Mouse (Mus musculus) right cerebral cortex, postnatal 36 days (tissue): ENCODE data around the gene E130114P18Rik.

ENCODE experiments used
- DNase-seq, 2 experiments: peaks; one replicate each; pipeline ENCODE4 v3.0.0; 2022; ENCODE audit warnings: low spot score in 2 of 2, mixed read lengths in 1 of 2

The E130114P18Rik gene

DNA sequence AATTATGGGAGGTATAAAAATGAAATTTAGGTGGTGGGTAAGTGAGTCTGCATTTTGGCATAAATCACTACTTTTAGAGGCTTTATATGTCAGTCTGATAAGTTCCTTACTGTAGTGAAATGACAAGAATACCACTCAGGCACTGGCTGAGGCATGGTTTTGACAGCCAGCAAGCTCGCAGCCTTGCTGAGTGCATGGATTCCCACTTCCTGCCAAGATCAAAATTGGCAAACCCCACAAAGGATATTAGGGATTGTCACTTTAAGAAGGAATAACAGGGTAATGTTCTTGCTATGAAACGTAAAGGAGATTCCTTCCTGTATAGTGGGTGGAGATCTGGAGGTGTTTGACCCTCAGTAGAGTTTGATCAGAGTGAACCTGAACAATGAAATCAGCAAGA lies 27.4 kb upstream of the E130114P18Rik start:
- DNase-seq = no peak

DNA sequence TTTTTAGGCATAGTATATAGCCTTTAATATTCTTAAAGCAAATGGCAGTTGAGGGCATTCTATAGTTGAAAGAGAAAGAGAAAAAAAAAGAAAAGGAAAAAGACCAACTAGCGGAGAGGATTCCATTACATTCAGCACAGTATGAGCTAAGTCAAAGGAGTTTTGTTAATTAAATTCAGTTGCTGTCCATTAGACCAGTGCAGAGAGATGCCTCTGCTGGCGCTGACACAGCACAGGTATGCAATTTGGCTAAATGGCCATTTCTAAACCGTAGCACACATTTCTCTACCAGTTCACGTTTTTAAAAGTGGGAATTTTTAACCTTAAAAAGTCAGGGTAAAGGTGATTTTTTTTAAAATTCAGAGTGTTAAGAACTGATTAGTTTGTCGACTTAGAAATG lies 26.8 kb upstream of the E130114P18Rik start:
- DNase-seq = no peak

DNA sequence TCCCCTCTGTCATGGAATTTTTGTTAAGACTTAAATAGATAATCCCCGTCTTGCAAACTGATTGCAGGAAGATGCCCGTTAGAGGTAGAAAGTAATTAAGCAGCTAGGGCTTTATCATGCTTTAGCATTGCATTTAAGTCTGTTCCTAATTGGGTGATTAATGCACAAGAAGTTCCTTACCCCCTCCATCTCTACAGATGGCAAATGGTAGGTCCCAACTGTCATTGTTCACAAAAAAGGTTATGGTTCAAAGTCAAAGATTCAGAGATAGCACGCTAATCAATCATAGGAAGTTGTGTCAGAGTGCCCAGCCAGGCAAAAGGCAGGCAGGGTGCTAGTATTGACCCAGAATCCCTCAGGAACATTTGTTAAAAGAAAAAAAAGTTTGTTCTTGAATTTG lies 25.9 kb upstream of the E130114P18Rik start:
- no peak for DNase-seq

DNA sequence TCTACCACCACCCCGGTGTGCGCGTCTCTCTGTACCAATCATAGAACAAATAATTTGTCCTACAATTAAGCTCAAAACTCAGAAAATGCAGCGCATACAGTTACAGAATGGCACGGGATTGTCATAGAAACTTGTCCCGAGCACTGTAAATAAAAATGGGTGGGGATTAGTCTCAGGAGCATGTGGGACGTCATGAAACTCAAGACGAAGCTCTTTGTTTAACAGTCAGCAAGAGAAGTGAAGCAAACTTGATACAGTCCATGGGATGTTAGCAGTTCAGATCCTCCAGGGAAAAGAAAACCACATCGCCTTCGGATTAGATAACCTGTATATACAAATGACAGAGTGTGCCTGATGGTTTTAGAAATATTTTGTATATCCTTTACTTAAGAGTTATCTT lies 18.6 kb upstream of the E130114P18Rik start:
- DNase-seq = no peak

DNA sequence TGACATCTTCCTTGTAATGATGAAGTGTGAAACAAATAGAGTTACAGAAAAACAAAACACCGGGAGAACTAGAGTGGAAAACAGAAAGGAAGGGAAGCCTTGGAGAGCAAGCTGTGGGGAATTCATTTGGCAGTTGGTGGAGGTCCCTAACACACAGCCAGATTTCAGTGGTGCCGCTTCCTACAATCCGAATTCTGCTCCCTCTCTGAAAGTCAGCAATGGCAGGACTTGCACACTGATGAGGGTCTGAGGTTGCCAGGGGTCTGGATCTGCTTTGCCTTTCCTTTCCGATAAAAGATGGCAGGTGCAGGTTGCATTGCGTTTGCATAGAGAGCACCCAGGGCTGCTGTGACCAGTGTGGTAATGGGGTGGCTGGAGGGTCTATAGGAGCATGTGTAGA lies 18.1 kb upstream of the E130114P18Rik start:
- no peak for DNase-seq

DNA sequence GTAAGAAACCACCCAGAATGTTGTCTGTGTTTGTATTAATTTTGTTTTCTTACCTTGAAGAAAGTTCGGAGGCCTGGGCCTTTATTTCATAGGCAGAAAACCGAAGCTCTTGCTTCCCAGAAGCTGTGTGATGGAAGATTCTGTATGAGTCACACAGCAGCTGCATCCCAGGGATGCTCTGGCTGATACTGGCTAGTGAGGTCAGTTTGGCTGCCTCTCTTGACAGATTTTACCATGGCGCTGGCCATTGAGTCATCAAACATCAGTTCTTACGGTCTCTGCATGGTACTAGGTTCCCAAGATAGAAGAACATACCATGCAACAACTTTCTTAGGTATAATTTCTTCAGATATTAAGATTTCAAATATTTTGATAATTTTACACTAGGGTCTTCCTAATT lies 17.0 kb upstream of the E130114P18Rik start:
- DNase-seq = no peak

DNA sequence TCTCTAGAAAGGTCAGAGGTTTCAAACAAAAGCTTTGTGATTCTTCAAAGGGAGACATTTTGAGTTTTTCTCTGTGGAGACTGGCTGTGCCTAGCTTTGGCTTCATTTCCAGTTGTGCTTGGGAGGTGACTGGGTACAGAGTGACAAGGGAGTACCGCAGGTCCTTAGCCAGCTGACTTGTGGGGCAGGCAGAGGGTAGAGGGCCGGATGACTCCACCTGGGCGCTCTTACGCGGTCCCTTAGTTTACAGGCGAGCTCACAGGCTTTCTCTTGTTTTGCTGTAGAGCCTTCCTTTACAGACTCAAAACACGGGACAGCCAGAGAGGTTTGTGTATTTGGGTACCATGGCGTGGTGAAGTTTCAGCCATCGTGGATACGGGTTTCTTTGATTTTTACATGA lies 16.1 kb upstream of the E130114P18Rik start:
- DNase-seq = no peak

DNA sequence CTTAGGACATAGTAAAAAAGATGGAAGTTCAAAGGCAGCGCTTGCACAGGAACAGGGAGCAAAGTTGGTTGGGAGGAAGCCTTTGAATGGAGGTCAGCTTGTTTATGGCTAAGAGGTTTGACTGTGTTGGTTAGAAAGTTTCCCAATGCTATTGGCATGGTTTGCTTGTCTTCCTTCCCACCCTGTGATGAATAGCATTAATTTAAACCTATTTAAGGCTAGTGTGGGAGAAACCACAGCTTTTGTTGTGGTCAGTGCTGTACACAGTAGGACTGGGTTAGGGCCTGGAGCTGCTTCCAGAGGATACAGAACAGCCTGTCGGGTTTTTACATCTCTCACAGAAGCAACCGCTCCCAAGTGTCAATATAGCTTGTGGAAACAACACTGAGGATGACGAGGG lies 10.7 kb upstream of the E130114P18Rik start:
- no peak for DNase-seq

DNA sequence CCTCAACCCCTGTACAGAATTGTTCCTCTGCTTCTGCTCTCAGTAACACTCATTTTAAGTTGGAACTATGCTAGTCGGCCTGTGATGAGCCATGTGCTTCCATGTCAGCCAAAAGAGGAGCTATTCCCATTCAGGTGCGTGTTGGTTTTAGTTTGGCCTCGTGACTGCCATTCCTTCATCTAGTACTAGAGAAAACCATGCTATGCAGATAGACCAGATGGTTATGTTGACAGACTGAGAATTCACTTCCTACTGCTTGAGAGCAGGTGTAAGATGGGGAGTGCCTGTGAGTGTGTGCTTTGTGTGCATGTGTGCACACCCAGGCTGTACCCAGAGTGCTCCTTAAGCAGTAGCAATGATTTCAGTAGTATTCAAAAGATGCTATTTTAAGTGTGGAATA lies 9.6 kb upstream of the E130114P18Rik start:
- DNase-seq = peak; percentile 49 to 56

DNA sequence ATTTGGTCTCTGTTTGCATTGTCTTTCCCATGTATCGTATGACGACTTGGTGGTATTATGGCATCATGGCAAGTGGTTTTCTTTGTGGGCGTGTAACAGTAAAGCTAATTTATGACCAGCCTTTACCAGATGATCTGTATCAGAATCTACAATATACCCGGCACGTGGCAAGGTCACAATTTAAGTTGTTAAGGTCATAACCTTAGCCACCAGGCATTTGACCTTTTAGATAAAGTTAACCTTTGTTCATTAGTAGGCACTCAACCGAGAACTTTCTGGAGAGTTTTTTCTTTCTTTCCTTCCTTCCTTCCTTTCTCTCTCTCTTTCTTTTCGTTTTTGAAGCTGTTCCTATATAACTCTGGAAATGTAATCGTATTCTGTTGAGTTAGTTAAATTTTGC lies 8.7 kb upstream of the E130114P18Rik start:
- no peak for DNase-seq

DNA sequence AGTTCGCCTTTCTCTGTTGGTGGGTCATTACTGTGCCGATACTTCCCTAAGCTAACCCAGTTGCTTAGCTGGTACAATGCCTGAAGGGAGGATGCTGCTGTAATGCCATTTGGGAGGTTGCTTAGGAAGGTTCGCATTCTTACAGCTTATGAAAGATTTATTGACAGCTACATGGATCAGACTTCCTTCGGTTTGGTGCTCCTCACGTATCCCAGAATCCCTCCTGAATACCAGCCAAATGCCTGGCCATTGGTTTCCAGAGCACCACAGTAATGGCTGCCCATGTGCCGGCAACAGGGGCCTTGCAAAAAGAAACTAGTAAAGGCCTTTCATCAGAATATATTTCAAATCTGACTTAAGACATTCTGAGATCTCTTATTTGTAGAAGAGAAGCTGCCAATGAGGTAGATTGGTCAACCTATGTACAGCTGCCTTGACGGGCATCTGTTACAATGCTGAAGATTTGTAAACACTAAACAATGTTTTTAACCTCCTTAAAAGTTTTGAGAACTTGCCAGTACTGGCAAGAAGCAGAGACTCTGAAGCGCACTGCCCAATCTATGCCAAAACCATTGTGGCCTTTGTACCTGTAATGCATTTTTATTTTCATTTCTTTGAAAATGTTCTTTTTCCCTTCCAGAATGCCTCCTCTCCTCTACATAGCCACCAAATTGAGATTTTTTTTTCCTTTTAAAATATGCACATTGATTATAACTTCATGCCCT lies 7.8 kb upstream of the E130114P18Rik start:
- no peak for DNase-seq

DNA sequence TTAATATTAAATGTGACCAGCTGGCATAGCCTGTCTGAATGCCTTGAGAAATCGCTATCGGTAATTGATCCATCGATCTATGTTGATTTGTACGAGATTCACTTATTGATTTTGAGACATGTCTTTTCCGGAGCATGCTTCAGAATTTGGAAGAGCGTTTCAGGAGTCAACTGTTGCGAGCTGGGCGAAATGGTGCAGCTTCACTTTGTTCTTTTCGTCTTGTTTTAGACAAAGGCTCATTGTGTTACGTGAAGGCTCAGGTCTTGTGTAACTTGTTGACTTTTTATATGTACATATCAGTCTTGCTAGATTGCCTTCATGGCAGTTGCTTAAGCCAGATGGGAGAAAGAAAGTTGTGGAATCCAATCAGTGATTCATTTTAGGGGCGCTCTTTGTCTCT lies 6.4 kb upstream of the E130114P18Rik start:
- no peak for DNase-seq

DNA sequence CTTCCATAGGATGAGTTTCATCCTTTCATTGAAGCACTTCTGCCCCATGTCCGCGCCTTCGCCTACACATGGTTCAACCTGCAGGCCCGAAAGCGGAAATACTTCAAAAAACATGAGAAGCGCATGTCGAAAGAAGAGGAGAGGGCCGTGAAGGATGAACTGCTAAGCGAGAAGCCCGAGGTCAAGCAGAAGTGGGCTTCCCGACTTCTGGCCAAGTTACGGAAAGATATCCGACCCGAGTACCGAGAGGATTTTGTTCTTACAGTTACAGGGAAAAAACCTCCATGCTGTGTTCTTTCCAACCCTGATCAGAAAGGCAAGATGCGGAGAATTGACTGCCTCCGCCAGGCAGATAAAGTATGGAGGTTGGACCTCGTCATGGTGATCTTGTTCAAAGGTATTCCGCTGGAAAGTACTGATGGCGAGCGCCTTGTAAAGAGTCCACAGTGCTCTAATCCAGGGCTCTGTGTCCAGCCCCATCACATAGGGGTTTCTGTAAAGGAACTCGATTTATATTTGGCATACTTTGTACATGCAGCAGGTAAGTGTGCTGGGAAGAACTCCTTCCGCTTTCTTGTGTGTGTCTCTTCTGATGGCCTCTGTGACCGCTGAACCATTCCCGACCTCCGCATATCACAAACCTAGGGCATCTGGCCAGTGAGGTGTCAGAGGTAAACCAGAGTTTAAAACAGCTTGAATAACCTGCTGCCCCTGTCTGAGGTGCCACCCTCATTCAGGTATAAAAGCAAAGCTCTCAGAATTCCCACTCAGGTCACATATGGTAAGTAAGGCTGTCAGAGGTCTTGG lies 5.4 kb upstream of the E130114P18Rik start:
- no peak for DNase-seq

DNA sequence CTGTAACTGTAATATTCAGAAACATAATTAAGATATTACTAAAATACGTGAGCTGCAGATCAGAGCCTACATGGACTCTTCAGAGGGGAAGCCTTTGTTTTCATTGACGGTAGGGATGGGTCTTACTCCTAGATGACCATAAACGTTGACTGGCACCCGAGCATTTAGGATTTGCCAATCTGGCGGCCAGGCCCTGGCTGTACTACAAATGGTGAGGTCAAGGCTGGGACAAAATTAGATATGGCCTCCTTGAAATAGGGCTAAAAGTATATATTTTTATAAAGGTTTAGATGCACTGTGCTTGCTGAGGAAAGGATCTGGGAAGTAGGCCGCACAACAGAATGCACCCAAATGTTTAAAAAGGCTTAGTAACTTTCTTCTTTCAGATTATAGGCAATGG lies 4.6 kb upstream of the E130114P18Rik start:
- DNase-seq = no peak

DNA sequence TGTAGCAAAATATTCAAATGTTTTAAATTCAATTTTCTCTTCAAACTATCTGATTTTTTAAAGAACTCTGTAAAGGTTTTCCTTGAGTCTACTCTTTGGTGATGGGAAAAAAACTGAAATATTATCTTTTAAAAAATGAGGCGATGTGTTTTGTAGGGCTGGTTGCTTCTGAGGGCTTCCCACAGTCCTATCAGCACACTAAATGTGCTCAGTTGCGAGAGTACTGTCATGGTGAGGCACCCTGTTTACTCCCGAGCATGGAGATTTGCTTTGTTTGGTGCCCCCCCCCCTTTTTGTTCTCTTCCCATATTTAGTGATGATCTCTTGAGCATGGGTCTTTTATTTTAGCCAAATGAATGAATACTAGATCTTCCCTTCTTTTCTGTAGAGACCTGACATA lies 4.2 kb upstream of the E130114P18Rik start:
- DNase-seq = no peak

DNA sequence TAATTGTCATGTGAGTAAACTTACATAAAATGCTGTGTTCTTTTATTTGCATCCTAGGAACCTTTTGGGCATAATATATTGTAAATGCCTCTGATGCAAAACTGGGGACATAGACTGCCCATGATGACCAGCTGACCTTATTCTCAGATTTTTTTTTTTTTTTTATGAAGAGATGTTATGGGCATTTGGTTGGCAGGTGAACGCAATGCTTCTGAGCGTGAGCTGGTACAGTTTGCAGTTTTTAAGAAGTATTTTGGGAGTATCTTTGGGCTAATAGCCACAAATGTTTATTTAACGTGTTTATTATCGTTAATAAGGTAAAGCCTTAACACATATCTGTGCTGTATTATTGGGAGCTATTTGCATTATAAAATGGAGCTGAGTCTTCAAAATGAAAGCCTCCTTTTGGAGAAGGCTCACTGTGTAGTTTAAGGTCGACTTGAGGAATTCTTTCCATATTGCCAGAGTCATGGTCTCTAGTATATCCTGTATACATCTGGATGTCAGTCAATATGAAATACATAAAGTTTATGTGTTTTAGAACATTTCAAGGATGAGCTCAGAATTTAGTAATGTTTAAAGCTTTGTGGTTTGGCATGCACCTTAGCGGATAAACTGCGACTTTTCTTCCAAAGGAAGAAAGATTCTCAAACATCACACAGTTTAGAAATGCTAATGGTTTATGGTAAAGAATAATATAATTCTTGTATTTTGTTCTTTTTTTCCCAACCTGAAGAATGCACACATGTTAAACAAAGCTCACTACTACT lies 3.0 kb upstream of the E130114P18Rik start:
- DNase-seq = no peak

DNA sequence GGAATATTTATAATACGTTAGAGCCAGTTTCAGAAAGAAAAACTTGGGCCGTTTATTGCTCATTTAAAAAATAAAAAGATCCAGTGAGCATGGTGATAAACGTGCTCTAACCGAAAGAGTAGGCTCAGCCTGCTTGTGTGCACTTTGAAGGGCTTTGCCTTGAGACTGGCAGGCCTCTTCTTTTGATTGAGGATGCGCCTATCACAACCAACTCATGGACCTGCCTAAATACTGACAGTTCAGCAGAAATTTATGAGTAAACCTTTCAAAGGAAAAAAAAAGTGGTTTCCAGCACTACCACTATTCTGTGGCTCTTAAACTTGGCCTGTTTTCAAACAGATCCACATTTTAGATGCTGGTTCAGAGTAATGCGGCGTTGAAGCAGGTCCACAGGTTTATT lies 2.1 kb upstream of the E130114P18Rik start:
- DNase-seq = no peak

DNA sequence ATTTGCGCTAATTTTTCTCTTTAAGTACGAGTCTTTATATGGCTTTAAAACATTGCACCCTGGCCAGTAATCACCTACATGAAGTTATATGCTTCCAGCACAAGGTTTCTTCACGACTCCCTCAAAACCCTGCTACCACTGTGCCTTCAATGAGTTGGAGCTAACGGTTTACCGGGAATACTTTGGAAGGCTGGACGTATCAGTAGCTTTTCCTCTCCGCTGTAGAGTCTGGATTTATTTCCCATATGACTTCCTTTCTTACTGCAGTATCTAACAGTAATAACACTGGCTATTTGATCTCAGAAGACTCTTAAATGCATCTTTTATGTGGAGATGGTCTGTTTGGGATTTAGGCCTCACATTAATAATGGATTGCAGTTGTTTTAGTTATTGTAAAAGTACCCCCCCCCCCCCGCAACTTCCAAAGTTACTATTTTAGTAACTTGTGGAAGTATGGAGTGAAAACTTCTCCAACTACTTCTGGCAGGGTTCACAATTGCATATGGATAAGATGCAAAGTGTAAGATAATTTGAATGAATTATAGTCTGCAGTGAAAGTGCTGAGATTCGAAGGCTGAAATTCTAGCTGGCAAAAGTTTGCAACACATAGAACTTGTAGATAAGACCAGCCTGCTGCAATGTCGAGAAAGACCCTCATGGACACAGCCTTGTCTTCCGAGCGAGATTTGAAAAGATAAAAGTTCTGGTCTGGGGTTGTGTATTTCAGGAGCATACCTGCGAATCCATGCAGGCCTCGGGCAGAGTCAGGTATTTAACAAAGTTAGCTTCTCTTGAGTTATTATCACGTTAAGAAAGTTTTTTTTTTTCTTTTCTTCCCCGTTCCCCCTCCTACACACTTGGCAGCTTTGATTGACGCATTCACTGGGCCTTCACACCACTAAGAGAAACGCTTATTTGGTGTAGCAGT lies 1.4 kb upstream of the E130114P18Rik start:
- no peak for DNase-seq

DNA sequence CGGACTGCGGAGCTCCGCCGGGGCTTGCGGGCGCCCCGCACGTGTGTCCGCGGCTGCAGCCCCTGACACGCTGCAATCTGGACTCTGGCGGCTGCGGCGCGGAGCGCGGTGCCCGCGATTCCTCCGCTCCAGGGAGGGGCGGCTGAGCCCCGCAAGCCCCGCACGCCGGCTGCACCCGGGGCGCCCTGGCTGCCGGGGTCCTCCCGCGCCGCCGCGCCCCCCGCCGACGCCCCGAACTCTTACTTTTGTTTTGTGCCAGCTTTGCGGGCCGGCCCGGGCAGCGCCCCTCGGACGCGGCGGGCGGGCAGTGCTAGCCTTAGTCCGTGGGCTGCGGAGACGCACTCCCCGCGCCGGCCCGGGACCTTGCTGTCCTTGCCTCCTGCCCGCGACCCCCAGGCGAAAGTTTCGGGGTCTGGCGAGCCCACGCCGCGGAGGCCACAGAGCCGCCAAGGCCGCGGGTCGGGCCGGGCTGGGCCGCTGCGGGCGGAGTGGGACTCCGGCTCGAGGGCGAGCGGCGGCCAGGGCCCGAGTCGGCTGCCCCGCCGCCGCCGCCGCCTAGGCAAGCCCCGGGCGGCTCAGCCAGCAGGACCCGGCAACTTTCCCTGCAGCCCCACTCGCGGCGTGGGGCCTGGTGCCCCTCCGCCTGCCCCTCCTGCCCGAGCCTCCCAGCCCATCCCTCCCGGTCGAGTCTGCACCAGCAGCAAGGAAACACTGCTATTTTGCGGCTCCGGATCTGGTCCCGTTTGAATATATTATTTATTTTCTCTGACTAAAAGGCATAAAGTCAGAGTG lies 529 bp upstream of the E130114P18Rik start:
- DNase-seq = no peak

DNA sequence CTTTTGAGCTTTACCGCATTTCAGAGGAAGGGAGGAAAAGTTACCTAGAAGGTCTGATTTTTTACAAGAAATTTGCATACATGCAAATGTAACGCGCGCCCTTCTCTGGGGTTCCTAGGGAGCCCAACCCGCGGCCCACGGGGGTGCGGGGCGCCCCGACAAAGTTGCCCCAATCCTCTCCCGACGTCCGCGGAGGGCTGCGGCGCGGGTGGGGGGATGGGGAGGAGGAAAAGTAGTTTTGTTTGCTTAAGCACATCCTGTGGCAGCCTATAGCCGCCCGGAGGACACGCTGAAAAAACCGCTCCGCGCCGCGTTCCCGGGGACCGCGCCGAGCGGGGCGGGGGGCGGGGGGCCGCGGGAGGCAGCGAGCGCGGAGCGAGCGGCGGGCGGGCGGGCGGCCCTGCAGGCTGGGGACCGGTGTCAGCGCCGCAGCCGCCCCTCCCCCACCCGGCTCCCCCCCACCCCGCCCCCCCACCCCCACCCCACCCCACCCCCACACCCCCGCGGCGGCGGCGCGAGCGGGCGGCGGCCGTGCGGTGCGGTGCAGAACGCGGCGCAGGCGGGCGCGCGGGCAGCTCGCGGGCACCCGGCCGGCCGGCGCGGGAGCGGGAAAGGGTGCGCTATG lies 685 bp downstream of the E130114P18Rik start:
- no peak for DNase-seq
